Mouse (Mus musculus): ENCODE results near the gene Srpk3.

GRCm38 (mm10) chrX:73774802-73775483, 738 bp downstream of the Srpk3 start:
- TF ChIP-seq CTCF (IDR thresholded peaks at IDR 0.05; ENCODE audit: insufficient read depth, low read length) (no peak), POLR2A (IDR thresholded peaks at IDR 0.05; ENCODE audit: borderline replicate concordance, extremely low read depth, low read depth, low read length) (0 out of 2 replicates have a peak, but pooled peaks have one; percentile 5)
